Mouse (Mus musculus): ENCODE measurements at regions not wholly inside any gene's neighbourhood (a gene's known extent, or its start where the extent isn't known, plus 50 kb on each side); places are given as distances from the start of the nearest gene placed in this dataset.

DNA sequence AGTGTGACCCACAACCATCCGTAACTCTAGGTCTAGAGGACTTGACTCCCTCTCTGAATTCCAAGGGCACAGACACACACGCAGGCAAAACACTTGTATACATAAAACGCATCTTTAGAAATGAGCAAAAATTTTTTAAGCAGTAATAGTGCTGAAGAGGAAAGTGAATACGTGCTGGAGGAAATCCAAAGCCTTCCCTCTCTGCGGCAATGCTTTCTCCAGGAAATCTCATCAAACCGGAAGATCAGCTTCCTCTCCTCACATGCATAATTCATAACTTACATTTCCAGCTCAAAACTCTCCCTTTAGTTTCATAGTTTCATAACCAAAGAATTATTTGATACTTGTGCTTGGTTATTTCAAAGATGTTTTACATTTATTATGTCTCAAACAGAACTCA, 209.3 kb upstream of the Cited2 start:
- WGBS: 78% methylated on average over 6 of the region's 6 CpGs
- ATAC-seq (ENCODE audit: low FRiP score, low TSS enrichment): no peak
- no peaks in the 10 kb centered on the region for H3K9me3 ChIP-seq (ENCODE audit: control insufficient read depth, low read length)
- no peaks in the 10 kb centered on the region for H3K27me3 ChIP-seq (ENCODE audit: control insufficient read depth, insufficient read depth, low read length)
- peaks cover 4% of the 10 kb centered on the region; the same call in 1 of the 2 replicates for H3K4me1 ChIP-seq (ENCODE audit: control insufficient read depth, insufficient read depth, low read length)
- no peak overlapping the region for H3K9ac ChIP-seq (ENCODE audit: low read depth, low read length)
- H3K27ac ChIP-seq (ENCODE audit: low read depth, low read length): no peak overlapping the region
- no peaks in the 10 kb centered on the region for H3K36me3 ChIP-seq (ENCODE audit: control insufficient read depth, insufficient read depth, low read length)
- no peak overlapping the region for H3K4me2 ChIP-seq (replicated peaks; ENCODE audit: low read depth, low read length)
- H3K4me3 ChIP-seq (ENCODE audit: low read length): no peak overlapping the region

DNA sequence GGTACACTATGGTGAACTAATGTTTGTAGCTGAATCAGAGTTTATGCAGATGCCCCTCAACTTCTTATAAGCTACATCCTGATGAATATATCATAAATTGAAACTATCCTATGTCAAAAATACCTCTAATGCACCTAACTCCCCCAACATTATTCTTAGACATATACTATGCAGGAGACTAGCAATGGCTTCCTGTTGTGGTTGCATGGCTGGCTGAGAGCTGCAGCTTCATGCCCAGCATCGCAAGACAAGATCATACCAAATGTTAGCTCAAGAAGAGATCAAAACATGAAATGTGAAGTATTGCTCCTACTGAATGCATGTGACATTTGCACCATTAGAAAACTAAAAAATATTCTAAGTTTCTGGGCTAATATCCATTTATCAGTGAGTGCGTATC, 206.9 kb upstream of the Cited2 start:
- Histone ChIP-seq H3K36me3 (ENCODE audit: control insufficient read depth, insufficient read depth, low read length) (no peaks in the 10 kb centered on the region), H3K4me3 (ENCODE audit: low read length) (no peak overlapping the region), H3K9me3 (ENCODE audit: control insufficient read depth, low read length) (no peaks in the 10 kb centered on the region), H3K9ac (ENCODE audit: low read depth, low read length) (no peak overlapping the region), H3K27ac (ENCODE audit: low read depth, low read length) (no peak overlapping the region), H3K4me2 (replicated peaks; ENCODE audit: low read depth, low read length) (no peak overlapping the region), H3K27me3 (ENCODE audit: control insufficient read depth, insufficient read depth, low read length) (no peaks in the 10 kb centered on the region), H3K4me1 (ENCODE audit: control insufficient read depth, insufficient read depth, low read length) (peaks cover 4% of the 10 kb centered on the region; the same call in 1 of the 2 replicates)
- WGBS: 96% methylated on average over 2 of the region's 2 CpGs
- no peak for ATAC-seq (ENCODE audit: low FRiP score, low TSS enrichment)

DNA sequence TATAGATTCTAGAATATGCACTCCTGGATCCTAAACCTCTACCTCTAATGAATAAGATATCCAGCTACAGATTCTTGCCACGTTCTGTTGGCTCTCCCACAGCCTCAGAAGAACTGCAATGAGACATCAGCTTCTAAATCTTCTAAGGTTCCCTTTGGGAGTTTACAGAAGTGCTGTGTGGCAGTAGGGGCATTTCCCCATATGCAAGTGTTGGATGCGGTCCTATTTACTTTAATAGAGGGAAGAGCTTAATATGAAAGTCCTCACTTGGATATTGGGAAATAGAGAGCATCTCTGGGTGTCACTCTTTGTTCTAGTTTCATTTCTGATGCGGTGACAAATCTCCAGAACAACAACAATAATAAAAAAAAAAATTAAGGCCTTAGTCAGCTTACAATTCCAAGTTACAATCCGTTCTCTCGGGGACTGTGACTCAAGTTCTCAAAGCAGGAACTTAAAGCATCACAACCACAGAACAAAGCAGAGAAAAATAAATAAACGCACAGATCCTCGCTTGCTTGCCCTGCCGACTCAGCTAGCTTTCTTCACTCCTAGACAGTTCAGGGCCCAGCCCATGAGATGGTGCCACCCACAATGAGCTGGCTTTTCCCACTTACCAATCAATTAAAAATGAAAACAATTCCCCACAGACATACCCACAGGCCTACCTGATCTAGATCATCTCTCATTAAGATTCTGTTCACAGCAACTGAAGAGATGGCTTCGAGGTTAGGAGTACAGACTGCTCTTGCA, 204.4 kb upstream of the Cited2 start:
- WGBS: 56% methylated on average over 9 of the region's 9 CpGs
- peaks cover 5% of the 10 kb centered on the region; the same call in 1 of the 2 replicates for H3K4me1 ChIP-seq (ENCODE audit: control insufficient read depth, insufficient read depth, low read length)
- no peak overlapping the region for H3K9ac ChIP-seq (ENCODE audit: low read depth, low read length)
- H3K27ac ChIP-seq (ENCODE audit: low read depth, low read length): 0 out of 2 replicates have a peak overlapping the region, but pooled peaks have one; percentile 11
- H3K27me3 ChIP-seq (ENCODE audit: control insufficient read depth, insufficient read depth, low read length): no peaks in the 10 kb centered on the region
- H3K36me3 ChIP-seq (ENCODE audit: control insufficient read depth, insufficient read depth, low read length): no peaks in the 10 kb centered on the region
- ATAC-seq (ENCODE audit: low FRiP score, low TSS enrichment): no peak
- no peak overlapping the region for H3K4me2 ChIP-seq (replicated peaks; ENCODE audit: low read depth, low read length)
- H3K9me3 ChIP-seq (ENCODE audit: control insufficient read depth, low read length): no peaks in the 10 kb centered on the region
- H3K4me3 ChIP-seq (ENCODE audit: low read length): no peak overlapping the region

DNA sequence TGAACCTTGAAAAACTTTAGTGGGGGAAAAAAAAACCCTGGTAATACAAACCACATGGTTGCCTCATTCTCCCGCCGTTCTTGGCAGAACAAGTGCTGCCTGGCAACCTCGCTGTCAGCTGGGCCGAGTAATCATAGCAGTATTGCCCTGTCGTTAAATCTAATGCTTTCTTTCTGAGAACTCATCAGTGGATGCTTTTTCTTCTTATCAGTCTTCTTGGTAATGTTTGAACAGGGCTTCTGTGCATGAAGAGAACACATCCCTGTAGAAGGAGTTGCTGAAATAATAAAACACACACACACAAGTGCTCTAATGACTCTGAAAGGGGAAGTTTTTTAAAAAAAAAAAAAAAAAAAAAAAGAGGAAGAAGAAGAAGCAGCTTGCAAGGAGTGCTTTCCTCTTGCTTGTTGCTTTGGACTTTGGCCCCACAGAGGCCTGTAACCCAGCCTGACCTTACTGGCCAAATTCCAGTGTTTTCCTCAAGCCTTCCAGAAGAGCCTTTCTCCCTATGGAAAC, 200.9 kb upstream of the Cited2 start:
- H3K4me1 ChIP-seq (ENCODE audit: control insufficient read depth, insufficient read depth, low read length): peaks cover 6% of the 10 kb centered on the region; the same call in 1 of the 2 replicates
- H3K27me3 ChIP-seq (ENCODE audit: control insufficient read depth, insufficient read depth, low read length): no peaks in the 10 kb centered on the region
- no peak for ATAC-seq (ENCODE audit: low FRiP score, low TSS enrichment)
- 0 out of 2 replicates have a peak overlapping the region, but pooled peaks have one; percentile 24 for H3K27ac ChIP-seq (ENCODE audit: low read depth, low read length)
- no peak overlapping the region for H3K4me2 ChIP-seq (replicated peaks; ENCODE audit: low read depth, low read length)
- H3K36me3 ChIP-seq (ENCODE audit: control insufficient read depth, insufficient read depth, low read length): no peaks in the 10 kb centered on the region
- no peaks in the 10 kb centered on the region for H3K9me3 ChIP-seq (ENCODE audit: control insufficient read depth, low read length)
- no peak overlapping the region for H3K9ac ChIP-seq (ENCODE audit: low read depth, low read length)
- 28% methylated on average over 5 of the region's 5 CpGs for WGBS
- H3K4me3 ChIP-seq (ENCODE audit: low read length): no peak overlapping the region

DNA sequence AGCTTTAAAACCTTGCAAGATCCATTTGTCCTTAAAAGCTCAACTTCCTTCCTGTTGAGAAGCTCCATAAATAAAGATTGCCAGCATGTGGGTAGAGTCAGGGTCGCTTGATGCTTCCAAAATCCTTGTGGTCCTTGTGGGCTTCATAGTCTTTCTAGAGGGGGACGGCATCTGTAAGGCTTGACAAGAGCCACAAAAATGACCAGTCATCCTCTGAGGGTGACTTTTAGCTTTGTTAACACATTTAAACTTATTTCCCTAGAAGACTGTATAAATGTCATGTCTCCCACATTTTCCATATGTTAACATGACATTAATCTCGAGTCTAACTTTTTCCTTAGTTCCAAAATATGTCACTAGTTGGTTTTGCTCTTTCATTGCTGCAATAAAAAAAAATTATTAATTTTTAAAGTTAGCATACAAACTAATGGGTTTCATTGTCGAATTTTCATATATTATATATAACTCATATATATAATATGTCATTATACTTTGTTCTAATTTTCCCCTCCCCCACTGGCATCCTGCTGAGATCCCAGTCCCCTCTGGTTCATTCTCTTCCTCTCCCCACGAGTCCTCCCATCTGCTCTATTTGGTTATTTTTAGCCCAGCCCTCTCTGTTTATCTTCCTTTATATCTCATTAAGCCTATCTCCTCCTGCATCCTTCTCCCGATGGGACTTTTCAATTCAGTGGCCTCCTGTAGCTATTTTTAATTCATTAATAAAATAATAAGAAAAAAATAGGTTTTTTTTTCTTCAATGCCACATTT, 199.3 kb upstream of the Cited2 start:
- H3K36me3 ChIP-seq (ENCODE audit: control insufficient read depth, insufficient read depth, low read length): no peaks in the 10 kb centered on the region
- ATAC-seq (ENCODE audit: low FRiP score, low TSS enrichment): no peak
- no peak overlapping the region for H3K4me2 ChIP-seq (replicated peaks; ENCODE audit: low read depth, low read length)
- no peaks in the 10 kb centered on the region for H3K27me3 ChIP-seq (ENCODE audit: control insufficient read depth, insufficient read depth, low read length)
- H3K9me3 ChIP-seq (ENCODE audit: control insufficient read depth, low read length): no peaks in the 10 kb centered on the region
- H3K9ac ChIP-seq (ENCODE audit: low read depth, low read length): no peak overlapping the region
- no peak overlapping the region for H3K27ac ChIP-seq (ENCODE audit: low read depth, low read length)
- no peak overlapping the region for H3K4me3 ChIP-seq (ENCODE audit: low read length)
- peaks cover 19% of the 10 kb centered on the region for H3K4me1 ChIP-seq (ENCODE audit: control insufficient read depth, insufficient read depth, low read length)
- 59% methylated on average over 6 of the region's 6 CpGs for WGBS

DNA sequence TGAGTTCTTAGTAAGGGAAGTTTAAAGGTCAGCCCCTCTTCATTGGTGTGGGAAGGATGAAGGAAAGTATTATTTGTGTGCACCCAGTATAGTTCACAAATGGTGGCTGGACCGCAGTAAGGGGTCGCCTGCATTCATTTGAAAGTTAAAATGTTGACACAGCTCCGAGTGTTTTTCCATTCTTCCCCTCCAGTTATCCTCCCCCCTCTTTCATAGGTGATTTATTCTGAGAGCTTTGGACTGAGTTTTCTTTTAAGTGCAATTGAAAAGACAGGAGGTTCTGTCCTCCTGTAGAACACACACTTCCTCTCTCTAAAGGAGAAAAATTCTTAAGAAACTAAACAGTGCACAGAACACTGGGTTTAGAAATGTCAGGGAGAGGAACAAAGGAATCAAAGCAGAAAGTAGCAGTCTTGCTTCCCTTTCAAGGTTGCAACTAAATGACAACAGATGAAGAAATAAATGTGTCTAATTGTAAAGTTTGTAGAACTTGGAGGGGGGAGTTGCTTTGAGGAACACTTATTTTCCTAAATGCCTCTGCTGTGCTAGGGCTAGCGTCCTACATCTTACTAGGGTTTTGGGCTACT, 195.8 kb upstream of the Cited2 start:
- no peak overlapping the region for H3K9ac ChIP-seq (ENCODE audit: low read depth, low read length)
- H3K27me3 ChIP-seq (ENCODE audit: control insufficient read depth, insufficient read depth, low read length): no peaks in the 10 kb centered on the region
- no peaks in the 10 kb centered on the region for H3K36me3 ChIP-seq (ENCODE audit: control insufficient read depth, insufficient read depth, low read length)
- no peak overlapping the region for H3K27ac ChIP-seq (ENCODE audit: low read depth, low read length)
- no peak for ATAC-seq (ENCODE audit: low FRiP score, low TSS enrichment)
- no peak overlapping the region for H3K4me3 ChIP-seq (ENCODE audit: low read length)
- no peak overlapping the region for H3K4me2 ChIP-seq (replicated peaks; ENCODE audit: low read depth, low read length)
- no peaks in the 10 kb centered on the region for H3K9me3 ChIP-seq (ENCODE audit: control insufficient read depth, low read length)
- H3K4me1 ChIP-seq (ENCODE audit: control insufficient read depth, insufficient read depth, low read length): peaks cover 21% of the 10 kb centered on the region
- WGBS: 37% methylated on average over 4 of the region's 4 CpGs

DNA sequence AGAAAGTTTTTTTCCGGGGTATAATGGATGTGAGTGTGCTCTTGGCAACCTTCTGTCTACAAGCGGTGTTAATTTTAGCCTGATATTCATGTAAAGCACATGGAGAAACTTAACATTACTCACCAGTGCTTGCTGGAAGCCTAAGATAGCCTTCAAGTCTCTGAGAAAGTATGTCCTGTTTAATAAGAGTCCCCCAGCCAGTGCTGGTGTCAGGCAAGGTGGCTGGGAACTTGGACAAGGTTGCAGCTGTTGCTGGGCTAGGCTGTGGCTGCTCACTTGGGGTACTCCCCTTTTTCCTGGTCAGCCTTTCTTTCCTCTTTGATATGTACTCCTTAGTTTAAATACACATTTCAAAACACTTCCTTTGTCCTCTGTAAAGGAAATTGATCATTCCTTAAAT, 194.9 kb upstream of the Cited2 start:
- Histone ChIP-seq H3K27me3 (ENCODE audit: control insufficient read depth, insufficient read depth, low read length) (no peaks in the 10 kb centered on the region), H3K9ac (ENCODE audit: low read depth, low read length) (no peak overlapping the region), H3K27ac (ENCODE audit: low read depth, low read length) (no peak overlapping the region; the same call in 1 of the 2 replicates), H3K36me3 (ENCODE audit: control insufficient read depth, insufficient read depth, low read length) (no peaks in the 10 kb centered on the region), H3K4me3 (ENCODE audit: low read length) (no peak overlapping the region), H3K9me3 (ENCODE audit: control insufficient read depth, low read length) (no peaks in the 10 kb centered on the region), H3K4me1 (ENCODE audit: control insufficient read depth, insufficient read depth, low read length) (peaks cover 21% of the 10 kb centered on the region), H3K4me2 (replicated peaks; ENCODE audit: low read depth, low read length) (no peak overlapping the region)
- peak; percentile 84 for ATAC-seq (ENCODE audit: low FRiP score, low TSS enrichment)
- 47% methylated on average over 2 of the region's 2 CpGs for WGBS

DNA sequence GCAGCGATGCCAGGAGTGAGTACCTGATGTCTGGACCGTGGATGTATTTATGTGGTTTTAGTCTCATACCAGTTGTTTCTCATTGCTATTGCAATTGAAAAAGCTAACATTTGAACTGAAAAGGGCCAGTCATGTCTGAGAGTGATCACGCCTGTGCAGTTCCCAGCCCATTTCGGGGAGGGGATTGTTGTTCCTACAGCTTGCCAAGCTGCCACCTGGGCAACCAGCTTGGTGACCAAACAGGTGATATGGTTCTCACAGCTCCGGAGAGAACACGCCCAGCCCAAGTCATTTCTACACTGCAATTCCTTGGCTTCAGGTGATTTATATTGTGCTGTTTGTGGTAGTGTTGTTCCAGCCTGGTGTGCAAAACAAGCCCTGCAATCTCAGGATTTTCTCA, 194.2 kb upstream of the Cited2 start:
- 51% methylated on average over 6 of the region's 6 CpGs for WGBS
- Histone ChIP-seq H3K36me3 (ENCODE audit: control insufficient read depth, insufficient read depth, low read length) (no peaks in the 10 kb centered on the region), H3K4me1 (ENCODE audit: control insufficient read depth, insufficient read depth, low read length) (peaks cover 21% of the 10 kb centered on the region), H3K27ac (ENCODE audit: low read depth, low read length) (no peak overlapping the region), H3K4me3 (ENCODE audit: low read length) (no peak overlapping the region), H3K27me3 (ENCODE audit: control insufficient read depth, insufficient read depth, low read length) (no peaks in the 10 kb centered on the region), H3K9ac (ENCODE audit: low read depth, low read length) (no peak overlapping the region), H3K4me2 (replicated peaks; ENCODE audit: low read depth, low read length) (no peak overlapping the region), H3K9me3 (ENCODE audit: control insufficient read depth, low read length) (no peaks in the 10 kb centered on the region)
- 0 out of 2 replicates have a peak, but pooled peaks have one; percentile 40 for ATAC-seq (ENCODE audit: low FRiP score, low TSS enrichment)
